Mouse (Mus musculus): ENCODE data around the gene Dapk1. TPM values are rescaled to one million over a fixed set of nuclear protein-coding genes. Genes with fewer than 3 reads are reported as not detected.

Gene Dapk1
- polyA plus RNA-seq, 1 experiment = 37.7 TPM

DNA sequence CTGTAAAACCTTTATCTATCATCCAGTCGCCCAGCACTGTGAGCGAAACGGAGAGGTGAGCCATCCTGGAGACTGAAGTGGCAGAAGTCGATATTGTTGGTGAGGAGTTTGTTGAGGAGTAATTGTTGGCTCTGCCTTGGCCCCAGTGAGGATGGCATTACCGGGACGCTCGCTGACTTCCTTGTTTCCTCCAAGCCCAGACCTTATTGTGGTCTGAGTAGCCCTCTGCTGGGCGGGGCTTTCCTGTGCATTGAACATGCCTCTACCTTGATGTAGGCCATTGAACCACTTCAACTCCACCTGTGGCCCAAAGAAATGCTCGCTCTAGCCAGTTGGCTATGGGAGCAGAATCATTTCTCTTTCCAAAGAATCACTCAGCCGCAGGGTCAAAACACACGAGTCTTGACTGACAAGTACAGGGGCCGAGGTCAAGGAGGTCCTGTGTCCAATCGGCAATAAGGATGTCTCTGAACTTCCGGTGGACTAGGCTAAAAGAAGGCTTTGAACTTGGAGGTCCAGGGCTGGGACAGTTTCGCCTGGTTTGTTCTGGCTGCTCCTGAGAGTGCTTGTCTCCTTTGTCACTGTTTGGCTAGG is 13.4 kb downstream of the Dapk1 start:
- DNase-seq (ENCODE audit: low spot score) = no peak

DNA sequence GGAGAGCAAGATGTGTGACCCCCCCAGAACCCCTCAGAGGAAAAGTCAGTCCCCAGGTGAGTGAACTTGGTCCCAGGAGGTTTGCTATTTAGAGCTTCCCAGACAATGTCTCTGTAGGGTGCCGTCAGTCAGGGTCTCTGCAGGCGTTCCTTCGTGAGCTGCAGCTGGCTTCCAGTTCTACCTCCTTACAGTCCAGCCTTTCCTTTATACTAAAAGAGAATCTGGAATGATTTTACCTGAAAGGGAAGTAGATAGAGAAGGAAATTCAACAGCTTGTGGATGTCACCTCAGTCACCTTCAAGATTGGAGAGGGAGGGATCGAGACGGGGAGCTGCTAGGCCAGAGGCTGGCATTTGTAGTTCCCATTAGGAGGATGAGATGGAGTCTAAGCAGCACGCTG is 14.3 kb downstream of the Dapk1 start:
- no peak for DNase-seq (ENCODE audit: low spot score)

DNA sequence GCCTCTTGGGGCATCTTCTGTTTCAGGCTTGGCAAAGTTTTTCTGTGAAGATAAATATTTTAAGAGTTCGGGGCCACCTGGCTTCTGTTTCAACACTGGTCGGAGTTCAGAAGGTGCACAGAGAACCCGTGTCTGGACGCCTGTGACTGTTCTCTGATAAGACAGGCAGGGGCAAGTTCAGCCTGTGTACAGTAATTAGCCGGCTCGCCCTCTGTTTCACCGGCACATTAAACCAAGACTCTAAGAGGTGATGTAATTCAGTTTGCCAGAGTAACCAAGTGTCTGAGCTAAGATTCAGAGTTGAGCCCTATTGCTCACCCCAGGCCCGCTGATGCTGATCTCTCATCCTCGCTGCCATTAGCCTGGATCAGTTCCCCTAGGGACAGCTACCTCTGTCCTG is 16.5 kb downstream of the Dapk1 start:
- no peak for DNase-seq (ENCODE audit: low spot score)

DNA sequence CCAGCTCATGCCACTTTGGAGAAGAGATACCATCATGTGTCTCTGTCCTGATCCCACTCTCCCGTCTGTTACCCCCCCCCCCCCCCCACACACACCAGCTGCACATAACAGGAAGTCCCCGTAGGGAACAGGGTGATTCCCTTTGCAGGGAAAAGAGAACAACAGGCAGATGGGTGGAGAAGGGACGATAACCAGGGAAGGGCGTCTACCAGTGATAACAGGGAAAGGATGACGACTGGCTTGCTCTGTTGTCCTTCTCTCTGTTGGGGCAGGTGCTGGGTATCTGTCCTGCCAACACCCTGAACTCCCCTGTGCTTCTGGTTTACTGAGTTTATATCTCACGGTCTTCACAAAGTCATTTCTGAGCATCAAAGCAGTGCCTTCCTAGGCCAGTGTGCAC is 18.0 kb downstream of the Dapk1 start:
- no peak for DNase-seq (ENCODE audit: low spot score)

DNA sequence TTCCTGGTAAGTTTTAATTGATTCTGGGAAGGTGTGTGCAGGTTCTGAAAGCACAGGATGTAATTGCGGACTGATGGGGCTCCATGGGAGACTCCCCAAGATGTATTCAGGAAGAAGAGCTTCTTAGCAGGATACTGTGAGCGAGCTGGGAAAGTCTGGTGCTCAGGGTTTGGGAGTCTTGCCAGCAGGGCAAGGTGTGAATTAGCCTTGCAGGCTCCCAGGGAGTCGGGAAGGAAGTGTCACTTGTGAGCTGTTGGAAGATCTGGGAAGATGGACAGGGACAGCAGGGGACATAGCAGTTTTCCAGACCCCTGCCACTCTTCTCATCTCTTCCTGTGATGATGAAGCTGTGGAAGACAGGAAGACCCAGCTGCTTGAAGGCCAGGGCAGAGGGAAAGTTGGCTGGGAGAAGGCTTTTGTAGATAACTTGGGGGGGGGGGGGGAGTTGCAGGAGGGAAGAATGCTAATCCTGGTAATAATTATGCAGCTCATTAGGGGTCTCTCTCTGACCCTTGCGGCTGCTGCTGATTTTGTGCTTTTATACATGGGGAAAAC is 19.7 kb downstream of the Dapk1 start:
- no peak for DNase-seq (ENCODE audit: low spot score)

DNA sequence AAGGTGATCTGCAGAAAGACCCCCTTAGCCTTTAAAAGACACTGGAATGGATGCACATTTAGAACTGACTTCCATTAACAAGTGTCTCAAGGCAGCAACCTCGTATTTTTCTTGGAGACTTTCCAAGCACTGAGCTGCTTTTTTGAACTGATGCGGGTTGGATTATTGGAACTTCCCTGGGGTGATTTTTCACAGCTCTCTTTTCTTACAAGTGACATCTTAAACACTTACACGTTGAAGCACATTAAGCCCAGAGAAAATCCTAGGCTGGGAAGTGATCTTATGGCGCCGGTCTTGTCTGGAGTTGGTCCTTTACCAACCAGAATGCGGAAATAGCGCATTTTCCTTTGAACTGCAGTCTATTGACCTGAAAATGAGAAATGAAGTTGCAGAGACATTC is 23.8 kb downstream of the Dapk1 start:
- DNase-seq (ENCODE audit: low spot score) = no peak

DNA sequence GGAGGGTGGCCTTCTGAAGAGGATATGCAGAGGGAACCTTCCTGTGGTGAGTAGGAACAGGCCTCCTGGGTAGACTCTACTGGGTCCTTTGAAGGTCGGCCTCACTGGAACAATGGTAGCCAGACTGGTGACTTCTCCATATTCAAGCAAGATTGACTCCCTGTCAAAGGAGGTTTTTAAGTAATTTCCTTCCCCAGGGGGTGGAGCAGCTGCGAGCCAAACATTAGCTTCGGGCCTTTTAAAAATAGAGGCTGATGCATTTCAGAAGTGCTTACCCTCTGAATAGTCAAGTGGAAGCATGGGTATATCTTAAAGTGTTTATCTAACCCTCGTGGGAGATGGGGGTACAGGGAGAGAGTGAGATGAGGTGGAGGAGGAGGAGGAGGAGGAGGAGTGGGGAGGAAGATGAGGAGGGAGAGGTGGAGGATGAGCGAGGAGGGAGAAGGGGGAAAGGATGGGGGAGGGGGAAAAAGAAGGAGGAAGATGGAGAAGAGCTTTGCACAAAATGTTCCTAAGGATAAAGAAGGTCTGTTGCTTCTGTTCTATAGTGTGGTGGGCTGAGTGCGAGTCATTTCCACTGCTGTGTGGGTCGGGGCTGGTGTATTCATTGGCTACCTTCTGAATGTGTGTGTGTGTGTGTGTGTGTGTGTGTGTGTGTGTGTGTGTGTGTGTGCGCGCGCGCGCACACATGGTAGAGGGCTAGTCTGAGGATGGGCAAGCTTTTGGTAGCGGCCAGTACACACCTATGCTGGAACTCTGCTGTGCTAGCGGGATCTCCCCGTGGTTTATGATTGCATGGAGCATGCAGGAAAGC is 26.3 kb downstream of the Dapk1 start:
- DNase-seq (ENCODE audit: low spot score) = no peak

DNA sequence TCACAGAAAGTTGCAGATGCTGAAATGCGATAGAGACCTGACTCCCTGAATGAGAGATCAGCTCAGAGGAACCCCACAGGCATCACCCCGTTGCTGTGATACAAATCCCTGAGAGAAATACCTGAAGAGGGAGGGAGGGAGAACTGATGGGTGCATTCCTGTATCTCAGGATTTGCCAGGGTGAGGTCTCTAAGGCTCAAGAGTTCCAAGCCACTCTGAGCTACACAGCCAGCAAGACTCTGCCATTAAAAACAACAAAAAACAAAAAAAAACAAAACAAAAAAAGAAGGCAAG is 26.9 kb downstream of the Dapk1 start:
- DNase-seq (ENCODE audit: low spot score) = no peak

DNA sequence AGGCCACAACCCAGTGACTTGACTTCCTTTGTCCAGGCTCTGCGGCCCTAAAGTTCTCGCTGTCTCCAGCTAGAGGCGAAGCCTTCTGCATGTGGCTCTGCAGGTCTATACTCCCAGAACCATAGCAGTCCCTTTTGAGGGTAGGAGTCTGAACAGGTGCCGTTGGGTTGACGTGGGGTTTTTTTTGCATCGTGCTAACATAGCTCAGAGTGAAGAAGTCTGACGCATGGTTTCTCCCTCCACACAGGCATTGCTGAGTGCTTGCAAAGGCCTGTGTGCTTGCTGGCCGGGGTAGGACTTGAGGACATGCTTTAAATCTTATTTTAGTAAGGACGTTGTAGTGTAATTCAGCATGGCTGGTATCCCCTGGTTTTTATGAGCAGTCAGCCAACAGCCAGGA is 27.7 kb downstream of the Dapk1 start:
- no peak for DNase-seq (ENCODE audit: low spot score)

DNA sequence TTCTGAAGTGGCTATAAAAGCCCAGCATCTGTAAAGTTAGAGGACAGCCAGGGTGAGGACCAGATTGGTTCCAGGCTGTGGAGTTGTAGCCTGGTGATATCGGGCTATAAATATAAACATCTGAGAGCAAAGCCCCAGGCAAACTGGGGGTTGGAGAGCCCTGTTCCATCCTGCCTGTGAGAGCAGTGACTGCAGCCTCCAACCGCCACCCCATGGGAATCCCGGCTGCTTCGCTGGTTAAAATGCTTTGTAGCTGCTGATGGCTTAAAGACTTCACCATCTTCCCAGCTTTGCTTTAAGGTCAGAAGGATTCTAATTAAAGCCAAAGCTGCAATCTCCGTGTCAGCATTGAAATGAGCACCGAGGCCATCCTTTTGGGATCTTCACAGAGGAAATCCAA is 32.2 kb downstream of the Dapk1 start:
- DNase-seq (ENCODE audit: low spot score) = no peak

DNA sequence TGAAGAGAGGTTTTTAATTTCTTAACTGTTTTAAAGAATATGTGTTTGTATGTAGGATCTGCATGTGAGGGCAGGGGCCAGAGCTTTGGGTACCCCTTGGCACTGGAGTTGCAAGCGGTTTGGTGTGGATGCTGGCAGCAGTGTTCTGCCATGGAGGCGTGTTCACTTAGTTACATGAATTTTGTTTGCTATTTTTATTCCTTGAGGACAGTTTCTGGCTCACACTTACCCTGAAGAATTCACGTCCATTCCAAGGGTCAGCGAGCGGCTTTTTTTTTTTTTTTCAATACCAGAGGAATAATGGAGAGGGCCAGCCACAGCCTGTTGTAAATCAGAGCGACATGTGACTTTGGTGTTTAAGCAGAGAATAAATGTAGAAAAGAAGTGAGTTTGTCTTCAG is 33.9 kb downstream of the Dapk1 start:
- no peak for DNase-seq (ENCODE audit: low spot score)

DNA sequence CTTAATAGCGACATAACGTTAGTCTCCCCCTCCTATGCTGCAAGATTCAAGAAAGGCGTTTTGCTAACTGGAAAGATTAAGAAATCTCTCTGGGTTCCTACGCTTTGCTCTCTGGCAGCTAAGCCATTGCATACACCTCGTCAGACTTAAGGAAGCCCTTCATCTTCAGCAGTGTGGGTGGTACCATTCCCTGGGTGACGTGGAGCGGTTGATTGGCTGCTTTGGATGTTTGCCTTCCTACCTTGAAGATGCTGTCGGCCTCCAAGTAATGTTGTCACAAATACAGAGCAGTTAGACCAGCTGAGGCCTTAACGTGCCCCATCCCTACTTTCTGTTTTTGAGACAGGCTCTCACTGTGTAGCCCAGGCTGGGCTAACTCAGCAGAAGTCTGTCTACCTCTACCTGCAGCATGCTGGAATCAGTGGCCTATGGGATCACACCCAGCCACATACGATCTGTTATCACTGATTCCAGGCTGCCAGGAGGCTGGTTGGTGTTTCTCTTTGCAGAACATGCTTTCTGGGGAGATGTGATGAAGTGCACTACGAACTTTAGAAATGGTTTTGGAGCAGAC is 37.8 kb downstream of the Dapk1 start:
- DNase-seq (ENCODE audit: low spot score) = no peak

DNA sequence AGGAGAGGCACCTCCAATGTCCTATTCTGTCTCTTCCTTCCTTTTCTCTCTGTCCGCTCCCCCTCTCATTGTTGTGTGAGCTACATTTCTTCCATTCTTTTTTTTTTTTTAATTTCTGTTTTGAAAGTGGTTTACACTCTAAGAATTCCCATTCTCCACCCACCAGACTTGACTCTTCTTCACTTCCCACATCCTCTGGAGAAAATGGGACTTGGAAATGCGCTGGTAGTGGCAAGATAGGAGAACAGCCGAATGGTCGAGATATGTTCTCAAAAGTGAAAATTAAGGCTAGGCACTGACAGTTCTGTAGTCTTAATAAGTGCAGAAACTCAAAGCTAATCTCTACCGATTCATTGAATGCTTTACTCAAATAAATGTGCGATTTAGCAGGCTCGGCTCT is 38.7 kb downstream of the Dapk1 start:
- DNase-seq (ENCODE audit: low spot score) = no peak

DNA sequence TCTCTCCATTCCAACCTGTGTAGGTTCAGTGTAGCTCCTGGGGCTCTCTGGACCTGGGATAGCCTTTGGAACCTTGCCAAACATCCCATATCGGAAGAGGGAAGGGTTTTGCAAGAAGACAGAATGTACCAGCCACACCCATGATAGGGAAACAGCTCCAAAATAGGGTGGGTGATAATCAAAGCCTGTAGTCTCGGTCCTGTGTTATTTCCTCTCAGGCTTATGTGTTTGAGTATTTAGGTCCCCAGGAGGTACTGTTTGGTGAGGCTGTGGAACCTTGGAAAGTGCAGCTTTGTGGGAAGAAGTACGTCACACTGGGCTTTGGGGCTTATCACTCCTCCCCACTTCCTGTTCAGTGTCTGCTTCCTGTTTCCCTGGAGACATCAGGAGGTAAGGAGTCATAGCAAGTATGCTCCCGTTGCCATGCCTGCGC is 42.7 kb downstream of the Dapk1 start:
- DNase-seq (ENCODE audit: low spot score) = no peak

DNA sequence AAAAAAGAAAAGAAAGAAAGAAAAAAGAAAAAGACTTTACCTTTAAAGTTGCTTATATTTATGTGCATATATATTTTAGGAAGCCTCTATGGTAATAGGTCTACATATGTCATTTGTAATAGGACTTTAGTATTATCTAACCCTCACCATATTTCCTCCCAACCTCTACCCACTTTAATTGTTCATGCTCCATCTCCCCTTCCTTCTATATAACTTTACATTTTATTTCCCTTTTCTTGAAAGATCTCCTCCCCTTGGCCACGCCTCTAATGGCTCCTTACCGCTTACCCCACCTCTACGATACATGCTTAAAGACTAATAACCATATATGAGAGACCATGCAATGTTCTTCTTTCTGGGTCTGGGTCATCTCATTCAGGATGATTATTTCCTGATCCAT is 45.0 kb downstream of the Dapk1 start:
- no peak for DNase-seq (ENCODE audit: low spot score)

DNA sequence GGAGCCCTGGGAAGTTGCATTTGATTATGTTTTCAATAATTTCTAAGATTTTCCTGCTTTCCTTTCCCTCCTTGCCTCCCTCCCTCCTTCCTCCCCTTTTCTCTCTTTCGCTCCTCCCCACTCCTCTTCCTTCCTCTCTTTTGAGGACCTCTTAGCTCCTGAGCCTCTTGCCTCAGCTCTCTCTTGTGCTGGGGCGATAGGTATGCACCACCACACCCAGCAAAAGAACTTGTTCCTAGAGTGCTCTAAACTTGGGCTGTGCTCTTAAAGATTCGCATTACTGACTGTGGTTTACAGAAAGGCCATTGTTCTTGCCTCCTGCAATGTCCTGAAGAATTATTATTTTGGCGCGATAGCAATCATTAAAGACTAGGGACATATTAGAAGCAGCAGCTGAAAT is 46.6 kb downstream of the Dapk1 start:
- no peak for DNase-seq (ENCODE audit: low spot score)

DNA sequence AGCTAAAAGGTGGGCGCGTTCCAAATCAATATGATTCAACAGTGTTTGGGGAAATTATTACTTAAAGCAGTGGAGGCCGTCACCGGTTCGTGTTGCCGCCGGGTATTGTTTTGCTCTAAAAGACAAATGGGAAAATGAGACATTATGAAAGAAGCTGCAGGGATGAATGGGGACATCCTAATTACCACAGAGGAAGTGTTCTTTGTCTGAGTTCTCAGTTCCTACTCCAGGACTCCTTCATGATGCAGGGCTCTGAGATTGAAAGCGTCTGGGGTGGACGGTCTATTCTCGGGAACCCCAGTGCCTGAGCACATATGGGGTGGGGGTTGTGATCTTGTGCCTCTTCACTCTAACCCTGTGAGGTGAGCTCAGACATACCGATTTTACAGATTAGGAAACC is 48.3 kb downstream of the Dapk1 start:
- no peak for DNase-seq (ENCODE audit: low spot score)

DNA sequence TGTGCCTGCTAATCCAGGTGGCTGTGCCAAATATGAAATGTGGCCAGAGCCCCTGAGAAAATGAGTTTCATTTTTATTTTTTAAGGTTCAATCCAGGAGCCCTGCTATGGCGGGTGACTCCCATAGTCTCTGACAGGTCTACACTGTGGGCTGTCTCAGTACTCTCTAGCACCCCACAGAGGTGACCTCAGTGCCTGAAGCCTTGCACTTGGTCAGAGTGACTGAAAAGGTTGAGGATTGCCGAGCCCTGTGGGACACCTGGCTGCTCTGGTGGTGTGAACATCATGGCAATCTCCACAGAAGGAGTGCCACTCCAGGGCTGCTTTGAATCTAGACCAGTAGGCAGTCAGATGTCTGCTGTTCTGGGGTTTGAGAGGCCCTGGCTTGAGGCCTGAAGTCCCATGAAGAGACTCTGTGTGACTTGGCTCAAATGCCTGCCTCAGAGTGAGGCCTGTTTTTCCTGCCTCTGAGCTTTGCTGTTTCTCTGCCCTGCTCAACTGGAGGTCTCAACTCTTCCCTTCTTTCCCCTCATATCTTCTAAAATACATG is 52.3 kb downstream of the Dapk1 start:
- DNase-seq (ENCODE audit: low spot score) = no peak

DNA sequence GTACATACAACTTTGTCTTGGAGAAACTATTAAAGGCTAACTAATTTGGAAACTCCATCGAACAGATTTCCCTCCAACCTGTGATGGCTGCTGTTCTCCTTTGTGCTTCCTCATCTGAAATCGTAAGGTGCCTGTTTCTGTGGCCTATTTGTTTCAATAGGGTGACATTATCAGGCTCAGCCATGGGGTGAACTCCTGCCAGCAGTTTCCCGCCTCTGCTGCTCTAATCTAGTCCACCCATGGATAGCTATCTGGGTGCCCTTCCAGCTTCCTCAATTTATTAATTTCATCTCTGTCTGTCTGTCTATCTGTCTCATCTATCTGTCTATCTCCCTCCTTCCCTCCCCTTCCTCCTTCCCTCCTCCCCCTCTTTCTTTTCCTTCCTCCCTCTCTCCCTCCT is 53.5 kb downstream of the Dapk1 start:
- DNase-seq (ENCODE audit: low spot score) = no peak

DNA sequence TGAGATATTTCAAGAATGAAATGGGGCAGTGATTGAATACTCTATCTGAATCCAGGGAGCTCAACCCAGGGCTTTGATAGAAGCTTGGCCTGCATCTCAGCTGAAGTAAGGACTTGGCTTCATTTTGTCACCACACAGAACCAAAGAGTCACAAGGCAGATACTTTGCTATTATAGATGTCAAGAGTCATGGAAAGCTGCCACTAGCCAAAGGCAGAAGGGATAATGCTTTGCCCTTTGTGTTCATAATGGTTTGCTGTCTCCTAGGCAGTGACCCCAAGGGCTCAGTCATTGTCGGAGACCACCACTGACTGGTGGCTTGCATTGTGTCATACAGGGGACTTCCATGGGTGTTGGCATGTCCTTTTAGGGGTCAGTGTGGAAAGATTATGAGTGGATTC is 57.9 kb downstream of the Dapk1 start:
- DNase-seq (ENCODE audit: low spot score) = no peak

DNA sequence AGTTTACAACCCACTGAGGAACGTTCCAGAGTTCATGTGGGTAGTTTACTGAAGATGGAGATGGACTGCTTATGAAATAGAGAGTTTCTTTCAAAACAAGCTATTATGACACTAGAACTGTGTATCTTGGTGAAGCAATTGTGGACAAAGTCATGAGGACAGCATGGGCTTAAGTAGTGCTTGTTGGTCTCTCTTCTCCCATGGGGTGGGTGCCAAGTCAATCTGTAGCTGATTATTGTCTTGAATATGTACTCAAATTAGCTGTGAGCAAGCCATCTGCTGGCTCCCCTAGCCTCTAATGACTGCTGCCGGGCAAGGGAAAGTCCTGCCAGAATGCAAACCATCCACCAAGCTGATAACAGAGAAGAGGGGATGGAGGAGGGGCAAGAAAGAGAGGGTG is 58.3 kb downstream of the Dapk1 start:
- no peak for DNase-seq (ENCODE audit: low spot score)

DNA sequence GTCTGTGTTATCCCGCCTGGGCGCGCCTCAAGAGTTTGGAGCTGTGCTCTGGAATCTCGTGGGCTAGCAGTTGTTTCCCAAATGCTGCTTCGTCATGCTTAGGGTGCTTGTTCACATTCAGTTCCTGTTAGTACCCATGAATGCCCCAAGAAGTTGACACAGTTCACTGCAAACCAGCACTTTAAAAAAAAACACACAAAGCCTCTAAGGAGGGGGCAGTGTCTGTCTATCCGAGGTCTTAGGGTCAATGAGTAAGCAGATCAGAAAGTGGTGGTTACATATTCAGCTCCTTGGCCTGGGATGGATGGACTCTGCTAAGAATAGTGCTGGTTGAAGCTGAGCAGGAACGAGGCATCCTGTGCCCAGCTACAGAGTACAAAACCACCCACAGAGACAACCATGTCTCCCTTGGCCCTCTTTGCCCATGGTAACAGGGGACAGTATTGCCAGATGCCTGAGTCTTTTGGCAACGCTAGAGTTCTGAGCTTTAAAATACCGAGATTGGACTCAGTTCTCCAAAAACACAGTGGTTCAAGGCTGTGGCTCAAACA is 59.0 kb downstream of the Dapk1 start:
- DNase-seq (ENCODE audit: low spot score) = no peak
